Mouse (Mus musculus): ENCODE data around the gene Atg14.

DNA sequence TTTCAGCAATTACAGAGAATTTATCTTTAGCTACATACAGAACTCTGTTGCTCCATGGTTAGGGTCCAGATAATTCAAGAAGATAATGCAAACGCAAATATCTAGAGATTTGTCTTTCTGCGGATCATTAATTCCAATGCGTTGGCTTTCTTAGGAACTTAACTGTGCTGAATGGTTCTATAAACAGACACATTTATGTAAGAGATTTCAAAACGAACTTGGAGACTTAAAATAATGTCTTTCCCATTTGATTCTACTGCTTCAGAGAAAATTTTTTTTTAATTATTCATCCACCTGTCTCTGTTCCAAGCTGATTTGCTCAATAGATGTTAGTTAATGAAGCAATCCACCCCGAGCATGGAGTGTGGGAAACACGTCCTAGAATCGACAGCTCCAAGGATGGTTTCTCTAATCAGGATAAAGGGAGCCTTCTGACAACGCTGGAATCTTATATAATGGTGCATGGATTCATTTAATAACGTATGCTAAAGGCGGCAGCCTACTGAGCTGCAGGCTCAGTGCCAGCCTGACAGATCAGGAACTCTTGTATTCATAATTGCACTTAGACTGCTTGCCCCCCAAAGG is 20.0 kb upstream of the Atg14 start:
- TF ChIP-seq CTCF (conservative IDR thresholded peaks at IDR 0.05; ENCODE audit: insufficient read depth, insufficient read length, low read depth, low read length), result no peak
- TF ChIP-seq POLR2A (IDR thresholded peaks at IDR 0.05; ENCODE audit: low read depth, low read length), result no peak

All from kidney, adult 2 months (tissue).